Mouse (Mus musculus) liver, postnatal 0 days (tissue): Measurements from ENCODE around the gene Sectm1a. TPM values are rescaled to one million over a fixed set of nuclear protein-coding genes. Genes with fewer than 3 reads are reported as not detected.
"Not testable (repeated sequence)": the region's sequence is repeated elsewhere in the genome, so short reads cannot be mapped to it uniquely, and the experiment has no call there.

Source experiments
- ATAC-seq: fragments of 200-750 bp; cut with Nextera tagmentation; 2 replicates; pipeline ENCODE4 v1.8.0; 2017; ENCODE audit warnings: mild to moderate bottlenecking, moderate library complexity
- DNase-seq: peaks from one replicate; pipeline ENCODE4 v3.0.0-alpha.2; 2016
- H3K27ac ChIP-seq: fragments of 300-500 bp; sonication (generic); 2 replicates; pipeline ENCODE4 v1.5.1; 2014; ENCODE audit warnings: antibody characterized with exemption, moderate library complexity, mild to moderate bottlenecking, low read depth
- H3K27me3 ChIP-seq: fragments of 300-500 bp; sonication (generic); 2 replicates; pipeline ENCODE4 v1.6.1; 2014; ENCODE audit warnings: low read length, control low read depth, mixed read lengths; ENCODE audit not compliant: insufficient read depth
- H3K36me3 ChIP-seq: fragments of 300-500 bp; sonication (generic); replicated peaks from 2 replicates; pipeline ENCODE4 v1.6.1; 2014; ENCODE audit warnings: mild to moderate bottlenecking, control low read depth, low read length, moderate library complexity, mixed read lengths; ENCODE audit not compliant: insufficient read depth
- H3K4me1 ChIP-seq: fragments of 300-500 bp; sonication (generic); 2 replicates; pipeline ENCODE4 v1.6.1; 2014; ENCODE audit warnings: antibody characterized with exemption, mild to moderate bottlenecking, control low read depth; ENCODE audit not compliant: insufficient read depth
- H3K4me2 ChIP-seq: fragments of 300-500 bp; sonication (generic); 2 replicates; pipeline ENCODE4 v1.6.1; 2014; ENCODE audit warnings: low read depth, mild to moderate bottlenecking, low read length, moderate library complexity, mixed read lengths
- H3K4me3 ChIP-seq: fragments of 300-500 bp; sonication (generic); 2 replicates; pipeline ENCODE4 v1.5.1; 2014; ENCODE audit warnings: low read depth, low read length
- H3K9ac ChIP-seq: fragments of 300-500 bp; sonication (generic); replicated peaks from 2 replicates; pipeline ENCODE4 v1.6.1; 2014; ENCODE audit warnings: mild to moderate bottlenecking, moderate library complexity
- H3K9me3 ChIP-seq: fragments of 300-500 bp; sonication (generic); 2 replicates; pipeline ENCODE4 v1.6.1; 2016; ENCODE audit warnings: mild to moderate bottlenecking, control low read depth, low read length, mixed read lengths
- CTCF ChIP-seq: sonication (generic); IDR thresholded peaks from 2 replicates; pipeline ENCODE4 v1.5.1; 2016; ENCODE audit warnings: antibody characterized with exemption, low read depth
- EP300 ChIP-seq: IDR thresholded peaks from 2 replicates; pipeline ENCODE4 v1.6.1; 2016; ENCODE audit warnings: antibody characterized with exemption, low read depth, mild to moderate bottlenecking
- WGBS: fragments of 180-500 bp; shearing (Covaris S2); extraction: QIAGEN DNeasy Blood & Tissue Kit; methylation state at CpG from one replicate; pipeline ENCODE4 v1.1.7; 2014; ENCODE audit not compliant: insufficient replicate concordance; 5-methylcytosine and 5-hydroxymethylcytosine counted together
- polyA plus RNA-seq: library from polyadenylated mRNA; unstranded; fragments of >200 nt; fragmentation: Nextera tagmentation; extraction: Ambion mirVana; gene quantifications from 2 replicates; pipeline ENCODE4 v1.2.1, GENCODE M21; 2015

The Sectm1a gene
- polyA plus RNA-seq, 1 experiment from 2014 or later = 1.7 TPM

- H3K27ac ChIP-seq = peak overlapping the region; percentile 86
- 49% methylated on average over 5 of the region's 5 CpGs for WGBS
These were observed 4.2 kb upstream of the Sectm1a start for GRCm38 (mm10) chr11:121085181-121085580.

GRCm38 (mm10) chr11:121082857-121083500 is 2.0 kb upstream of the Sectm1a start:
- Histone ChIP-seq H3K27me3 (no peaks in the 10 kb centered on the region), H3K4me2 (peak overlapping the region; percentile 49), H3K36me3 (no peaks in the 10 kb centered on the region), H3K27ac (peak overlapping the region; percentile 64), H3K4me3 (no peak overlapping the region), H3K9me3 (no peaks in the 10 kb centered on the region), H3K4me1 (peaks cover 13% of the 10 kb centered on the region), H3K9ac (peak overlapping the region; percentile 26)
- no peak for TF ChIP-seq CTCF
- no peak for TF ChIP-seq EP300
- ATAC-seq = no peak
- WGBS = 25% methylated on average over 6 of the region's 6 CpGs
- no peak for DNase-seq

More at GRCm38 (mm10) chr11:121085181-121085580, 4.2 kb upstream of the Sectm1a start:
- no peak for DNase-seq
- TF ChIP-seq EP300 (no peak), CTCF (no peak)
- Histone ChIP-seq H3K9me3 (no peaks in the 10 kb centered on the region), H3K4me2 (peak overlapping the region; percentile 52), H3K4me3 (no peak overlapping the region; the same call in 1 of the 2 replicates), H3K27me3 (no peaks in the 10 kb centered on the region), H3K36me3 (no peaks in the 10 kb centered on the region), H3K4me1 (peaks cover 13% of the 10 kb centered on the region), H3K9ac (peak overlapping the region; percentile 49)
- ATAC-seq = peak; percentile 56

- peak overlapping the region; percentile 49; the same call in 1 of the 2 replicates for H3K4me2 ChIP-seq
- no peak overlapping the region for H3K9ac ChIP-seq
- TF ChIP-seq CTCF (no peak), EP300 (no peak)
- peaks cover 13% of the 10 kb centered on the region for H3K4me1 ChIP-seq
- H3K4me3 ChIP-seq = no peak overlapping the region
- DNase-seq (no peak), ATAC-seq (no peak)
- H3K27me3 ChIP-seq = no peaks in the 10 kb centered on the region
- H3K9me3 ChIP-seq = no peaks in the 10 kb centered on the region
- H3K36me3 ChIP-seq = no peaks in the 10 kb centered on the region
- 60% methylated on average over 3 of the region's 3 CpGs for WGBS
- peak overlapping the region; percentile 64 for H3K27ac ChIP-seq
These were observed 1.2 kb upstream of the Sectm1a start for GRCm38 (mm10) chr11:121082250-121082649.

GRCm38 (mm10) chr11:121080330-121080729 is 690 bp downstream of the Sectm1a start:
- DNase-seq (no peak), ATAC-seq (no peak)
- H3K4me1 ChIP-seq = peaks cover 13% of the 10 kb centered on the region
- no peak overlapping the region for H3K9ac ChIP-seq
- H3K9me3 ChIP-seq = no peaks in the 10 kb centered on the region
- no peaks in the 10 kb centered on the region for H3K36me3 ChIP-seq
- H3K4me3 ChIP-seq = no peak overlapping the region
- 87% methylated on average over 8 of the region's 8 CpGs for WGBS
- H3K27ac ChIP-seq = no peak overlapping the region
- H3K27me3 ChIP-seq = no peaks in the 10 kb centered on the region
- TF ChIP-seq CTCF = no peak
- no peak for TF ChIP-seq EP300
- no peak overlapping the region for H3K4me2 ChIP-seq

GRCm38 (mm10) chr11:121075655-121076054 is 5.4 kb downstream of the Sectm1a start:
- no peaks in the 10 kb centered on the region for H3K36me3 ChIP-seq
- no peak for TF ChIP-seq EP300
- TF ChIP-seq CTCF = no peak
- H3K4me2 ChIP-seq = no peak overlapping the region
- H3K27ac ChIP-seq = no peak overlapping the region
- DNase-seq (no peak), ATAC-seq (no peak)
- H3K9me3 ChIP-seq = no peaks in the 10 kb centered on the region
- no peaks in the 10 kb centered on the region for H3K4me1 ChIP-seq
- H3K27me3 ChIP-seq = no peaks in the 10 kb centered on the region
- H3K9ac ChIP-seq = no peak overlapping the region
- no peak overlapping the region for H3K4me3 ChIP-seq
- 59% methylated on average over 5 of the region's 5 CpGs for WGBS

GRCm38 (mm10) chr11:121069662-121070061 is 11.4 kb downstream of the Sectm1a start:
- not testable (repeated sequence) for H3K27me3 ChIP-seq, H3K9me3 ChIP-seq, H3K36me3 ChIP-seq, H3K9ac ChIP-seq, DNase-seq, H3K4me1 ChIP-seq, H3K4me2 ChIP-seq, ATAC-seq, H3K27ac ChIP-seq, H3K4me3 ChIP-seq
- WGBS = 85% methylated on average over 11 of the region's 16 CpGs
